Comparison of ENCODE assay signal across 18 mouse cellular contexts in the genomic region with DNA sequence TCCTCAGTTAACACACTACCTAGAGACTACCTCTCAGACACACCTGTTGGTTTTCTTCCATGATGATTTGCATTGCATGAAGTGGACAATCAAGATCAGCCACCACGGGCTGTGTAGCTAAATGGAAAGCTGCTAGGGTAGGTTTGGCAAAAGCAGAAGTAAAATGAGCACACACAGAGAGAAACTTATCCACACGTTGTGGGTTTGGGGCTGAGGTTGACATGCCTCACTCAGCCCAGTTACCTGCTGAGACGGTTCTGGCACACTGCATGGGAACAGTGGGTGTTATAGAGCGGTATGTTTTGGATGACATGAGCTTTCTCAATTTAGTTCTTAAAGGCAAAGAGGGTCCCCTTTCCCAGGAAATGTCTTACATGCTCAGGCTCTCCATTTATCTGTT.
"Had no signal": no experiment of that assay in that cellular context is flagged by ENCODE, and none has a peak within 500 bp of the region (broad histone marks: within the 10 kb centered on the region; RNA-seq: fewer than 3 reads in every experiment).

No protein-coding gene starts in this region.

- DNase-seq: gastrocnemius, adult 2 months; gastrocnemius, postnatal 10 days; gastrocnemius, postnatal 36 days; heart, adult 18-20 months; heart, postnatal 10 days; heart, postnatal 4 days; kidney, adult 18-20 months; kidney, adult 8-10 months; kidney, postnatal 10 days; kidney, postnatal 25 days; layer of hippocampus, adult 9-11 months; layer of hippocampus, postnatal 36 days; liver; liver, embryonic 13.5 days had no signal

- ATAC-seq: hindbrain, embryonic 16.5 days; inflammation-experienced regulatory T-cells, adult 6 months; intestine, embryonic 15.5 days; intestine, postnatal 0 days had no signal
